Mouse (Mus musculus): ENCODE measurements around the gene Anapc10.
"Not testable (repeated sequence)": the region's sequence is repeated elsewhere in the genome, so short reads cannot be mapped to it uniquely, and the experiment has no call there.

Gene Anapc10

DNA sequence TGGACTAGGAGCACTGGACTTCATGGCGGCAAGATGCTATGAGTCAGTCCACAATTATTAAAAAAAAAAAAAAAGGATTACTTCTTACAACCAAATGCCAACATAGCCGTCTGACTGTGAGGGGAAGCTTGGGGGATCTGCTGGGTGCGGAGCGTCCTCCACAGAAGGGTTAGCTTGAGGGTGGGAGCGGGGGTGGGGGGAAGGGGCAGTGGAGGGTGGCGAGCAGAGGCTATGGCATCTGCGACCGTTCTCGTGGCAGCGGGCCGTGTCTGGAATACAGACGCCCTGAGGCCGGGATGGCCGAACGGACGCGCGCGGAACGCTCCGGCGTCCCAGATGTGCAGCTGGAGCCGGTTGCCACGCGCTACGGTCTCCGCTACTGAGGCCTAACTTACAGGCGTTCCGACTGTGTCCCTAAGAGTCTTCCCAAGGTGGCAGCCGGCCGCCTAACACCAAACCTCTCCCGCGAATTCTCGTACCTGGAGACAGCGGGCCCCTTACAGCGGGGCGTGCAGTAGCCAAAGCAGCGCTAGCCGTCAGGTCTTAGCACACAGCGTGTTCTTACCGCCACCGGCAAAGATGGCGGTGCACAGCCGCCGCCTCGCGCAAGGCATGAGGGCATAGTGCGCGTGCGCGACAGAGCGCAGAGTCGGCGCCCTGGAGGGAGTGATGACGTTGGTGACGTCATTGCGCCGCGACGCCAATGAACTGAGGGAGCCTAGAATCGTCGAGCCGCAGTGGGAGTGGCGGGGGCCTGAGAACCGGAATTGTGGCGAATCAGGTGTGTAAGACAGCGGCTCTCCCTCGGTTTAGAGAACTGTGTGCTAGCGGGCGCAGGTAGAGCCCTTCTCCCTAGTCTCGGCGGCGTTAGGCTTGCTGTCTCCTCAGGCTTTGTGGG is at the start of gene Anapc10, which contains the start of gene Abce1:
Anapc10 (plus strand) TSS at position 757 of the 898 bp plus-strand sequence.
Abce1 (minus strand) TSS at position 677 of the 898 bp plus-strand sequence.
- peak; percentile 100 for DNase-seq (ENCODE audit: low read depth, low spot score)

GRCm38 (mm10) chr8:79676461-79676860 is 35.2 kb upstream of the Anapc10 start:
- DNase-seq (ENCODE audit: low read depth, low spot score), result no peak

DNA sequence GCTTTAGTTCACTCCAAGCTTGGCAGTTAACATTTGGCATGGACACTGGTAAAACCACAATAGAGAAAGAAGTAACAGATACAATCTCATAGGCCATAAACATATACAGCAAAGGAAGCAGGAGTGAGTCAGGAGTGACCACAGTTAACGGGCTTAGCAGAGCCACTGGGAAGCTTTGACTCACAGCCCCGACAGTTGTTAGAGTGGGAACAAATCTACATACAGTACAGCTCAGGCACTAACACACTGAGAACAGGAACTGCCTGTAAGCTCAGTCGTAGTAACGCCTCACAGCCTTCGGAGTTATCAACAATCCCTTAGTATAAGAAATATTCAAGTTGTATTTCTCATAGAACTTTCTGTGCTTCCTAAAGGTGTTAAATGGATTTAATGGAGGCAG is 32.6 kb upstream of the Anapc10 start:
- no peak for DNase-seq (ENCODE audit: low read depth, low spot score)

- DNase-seq (ENCODE audit: low read depth, low spot score), result not testable (repeated sequence)
Measured at GRCm38 (mm10) chr8:79680083-79680482, 31.5 kb upstream of the Anapc10 start.

GRCm38 (mm10) chr8:79680555-79680954 is 31.1 kb upstream of the Anapc10 start:
- no peak for DNase-seq (ENCODE audit: low read depth, low spot score)

GRCm38 (mm10) chr8:79680965-79681364 is 30.7 kb upstream of the Anapc10 start:
- no peak for DNase-seq (ENCODE audit: low read depth, low spot score)

- DNase-seq (ENCODE audit: low read depth, low spot score), result not testable (repeated sequence)
Measured at GRCm38 (mm10) chr8:79685927-79686326, 25.7 kb upstream of the Anapc10 start.

DNA sequence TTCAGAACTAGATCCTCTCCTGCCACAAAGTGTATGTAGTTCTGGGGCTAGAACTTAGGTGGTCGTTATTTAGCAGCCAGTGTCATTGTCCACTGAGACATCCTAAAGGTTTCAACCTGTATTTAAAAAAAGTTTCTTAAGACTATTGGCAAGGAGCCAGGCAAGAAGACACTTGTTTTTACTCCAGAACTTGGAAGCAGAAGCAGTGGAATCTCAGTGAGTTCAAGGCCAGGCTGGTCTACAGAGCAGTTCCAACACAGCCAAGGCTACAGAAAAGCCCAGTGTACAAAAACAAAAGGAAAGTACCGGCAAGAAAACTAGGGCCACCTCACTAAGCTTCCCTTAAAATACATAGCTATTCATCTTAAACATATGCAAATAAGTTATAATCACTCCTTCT is 19.1 kb upstream of the Anapc10 start:
- no peak for DNase-seq (ENCODE audit: low read depth, low spot score)

DNA sequence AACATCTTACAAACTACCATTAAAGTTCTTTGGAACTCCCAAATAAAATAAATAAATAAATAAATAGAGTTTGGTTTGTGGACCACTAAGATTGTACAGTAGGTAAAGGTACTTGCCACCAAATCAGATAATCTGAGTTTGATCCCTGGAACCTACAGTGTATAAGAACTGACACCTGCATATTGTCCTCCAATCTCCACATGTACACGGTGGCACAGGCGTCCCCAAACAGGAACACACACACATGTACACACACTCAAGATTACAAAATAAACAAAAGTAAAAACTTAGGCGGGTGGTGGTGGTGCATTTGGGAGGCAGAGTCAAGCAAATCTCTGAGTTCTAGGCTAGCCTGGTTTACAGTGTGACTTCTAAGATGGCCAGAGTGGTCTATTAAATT is 4.9 kb upstream of the Anapc10 start:
- DNase-seq (ENCODE audit: low read depth, low spot score), result no peak

GRCm38 (mm10) chr8:79712676-79713075 is 1.1 kb downstream of the Anapc10 start:
- no peak for DNase-seq (ENCODE audit: low read depth, low spot score)

DNA sequence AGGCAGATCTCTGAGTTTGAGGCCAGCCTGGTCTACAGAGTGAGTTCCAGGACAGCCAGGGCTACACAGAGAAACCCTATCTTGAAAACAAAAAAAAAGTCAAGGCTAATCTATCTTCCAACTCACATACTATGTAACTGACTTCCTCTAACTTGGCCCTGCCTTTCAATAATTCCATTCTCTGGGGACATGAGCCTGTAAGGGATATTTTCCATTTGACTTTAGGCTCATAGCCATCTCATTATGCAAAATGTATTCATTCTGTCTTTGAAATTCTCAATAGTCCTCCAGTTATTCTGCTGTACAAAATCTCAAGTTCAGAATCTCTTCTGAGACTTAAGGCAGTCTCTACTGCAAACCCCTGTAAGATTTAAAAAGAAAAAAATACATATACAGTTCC is 9.9 kb downstream of the Anapc10 start:
- DNase-seq (ENCODE audit: low read depth, low spot score), result no peak

- DNase-seq (ENCODE audit: low read depth, low spot score), result no peak
Measured at GRCm38 (mm10) chr8:79723308-79723707, 11.7 kb downstream of the Anapc10 start.

- no peak for DNase-seq (ENCODE audit: low read depth, low spot score)
Measured at GRCm38 (mm10) chr8:79724589-79724988, 13.0 kb downstream of the Anapc10 start.

GRCm38 (mm10) chr8:79727900-79728299 is 16.3 kb downstream of the Anapc10 start:
- DNase-seq (ENCODE audit: low read depth, low spot score), result no peak

- DNase-seq (ENCODE audit: low read depth, low spot score), result peak; percentile 40
Measured at GRCm38 (mm10) chr8:79734304-79734703, 22.7 kb downstream of the Anapc10 start.

DNA sequence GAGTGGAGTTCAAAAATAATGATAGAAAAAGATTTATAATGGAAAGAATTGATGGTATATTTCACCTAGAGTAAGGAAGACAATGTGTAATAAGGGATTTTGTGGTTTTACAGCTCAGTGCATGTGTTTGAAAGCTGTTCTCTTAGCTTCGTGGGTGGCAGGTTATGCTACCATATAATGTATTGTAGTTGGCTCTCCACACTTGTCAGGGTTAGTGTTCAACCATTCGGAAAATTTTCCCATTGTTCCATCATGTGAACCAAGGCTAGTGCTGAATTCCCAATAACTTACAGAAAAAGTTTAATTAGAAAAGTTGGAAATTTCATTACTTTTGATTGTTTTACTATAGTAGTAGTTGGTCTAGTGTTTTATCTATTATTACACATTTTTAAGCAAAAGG is 36.6 kb downstream of the Anapc10 start:
- DNase-seq (ENCODE audit: low read depth, low spot score), result no peak

GRCm38 (mm10) chr8:79748591-79748990 is 37.0 kb downstream of the Anapc10 start:
- no peak for DNase-seq (ENCODE audit: low read depth, low spot score)

- DNase-seq (ENCODE audit: low read depth, low spot score), result no peak
Measured at GRCm38 (mm10) chr8:79750305-79750704, 38.7 kb downstream of the Anapc10 start.

- not testable (repeated sequence) for DNase-seq (ENCODE audit: low read depth, low spot score)
Measured at GRCm38 (mm10) chr8:79794873-79795272, 83.3 kb downstream of the Anapc10 start.

- DNase-seq (ENCODE audit: low read depth, low spot score), result no peak
Measured at GRCm38 (mm10) chr8:79796690-79797089, 85.1 kb downstream of the Anapc10 start.

DNA sequence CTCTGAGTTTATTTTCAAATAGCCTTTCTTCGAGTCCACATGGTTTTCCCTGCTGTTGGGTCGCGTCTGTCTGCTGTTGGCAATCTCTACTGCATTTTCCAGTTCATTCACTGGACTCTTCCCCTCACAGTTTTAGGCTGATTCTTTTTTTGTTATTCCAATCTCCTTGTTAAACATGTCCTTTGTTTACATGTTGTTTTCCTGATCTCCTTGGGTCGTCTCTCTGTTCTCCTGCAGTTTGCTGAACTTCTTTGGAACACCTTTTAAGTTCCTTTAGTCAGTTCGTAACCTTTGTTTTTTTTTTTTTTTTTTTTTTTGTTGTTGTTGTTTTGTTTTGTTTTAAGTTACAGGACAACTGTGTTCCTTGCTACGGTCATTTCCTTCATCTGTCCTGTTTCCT is 92.9 kb downstream of the Anapc10 start:
- DNase-seq (ENCODE audit: low read depth, low spot score), result no peak

DNA sequence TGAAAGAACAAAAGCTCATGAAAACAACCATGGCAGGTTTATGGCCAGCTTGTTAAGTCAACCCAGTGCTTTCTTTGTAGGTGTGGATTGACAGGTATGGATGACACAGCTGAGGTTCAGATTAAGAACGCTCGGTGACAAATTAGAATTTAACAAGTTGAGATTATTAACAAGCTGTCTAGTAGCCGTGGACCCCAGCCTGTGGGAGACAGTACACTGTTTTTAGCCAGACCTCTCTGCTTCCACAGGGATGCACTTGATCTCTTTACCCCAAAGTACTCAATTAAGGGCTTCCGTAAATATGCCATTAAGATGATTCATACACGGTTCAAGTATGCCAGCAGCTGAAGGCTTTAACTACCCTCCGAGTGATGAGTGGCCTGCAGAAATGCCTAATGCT is 95.4 kb downstream of the Anapc10 start:
- no peak for DNase-seq (ENCODE audit: low read depth, low spot score)

GRCm38 (mm10) chr8:79826534-79826933 is 114.9 kb downstream of the Anapc10 start:
- no peak for DNase-seq (ENCODE audit: low read depth, low spot score)
